Mouse (Mus musculus) induced T-regulatory cell, adult 2 months (primary cell): Measurements from ENCODE around the gene Armc6.
A peak's percentile ranks its signal among the peaks of the same experiment; 100 is the strongest.
"Not testable (repeated sequence)": the region's sequence is repeated elsewhere in the genome, so short reads cannot be mapped to it uniquely, and the experiment has no call there.

Experiments used
- DNase-seq: peaks from one replicate; pipeline ENCODE4 v3.0.0-alpha.2; 2012; ENCODE audit warnings: low read depth

The Armc6 gene

DNA sequence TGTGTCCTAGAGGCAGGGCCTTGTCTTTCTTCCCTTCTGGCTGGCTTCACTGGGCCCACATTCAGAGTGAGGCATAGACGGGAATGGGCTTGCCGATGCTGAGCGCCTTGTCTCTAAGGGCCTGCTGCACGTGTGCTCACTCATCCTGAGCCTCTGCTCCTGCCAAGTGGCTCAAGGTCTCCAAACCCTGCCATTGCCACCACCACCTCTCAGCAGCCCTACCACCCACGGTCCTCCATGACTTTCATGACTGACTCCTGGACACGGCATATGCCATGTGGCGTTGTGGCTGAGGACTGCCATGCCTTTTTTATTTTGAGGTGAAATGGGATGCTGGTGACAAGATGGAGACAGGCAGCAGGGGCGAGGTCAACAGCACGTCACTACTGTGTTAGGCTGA is 3.4 kb downstream of the Armc6 start:
- DNase-seq, result no peak

DNA sequence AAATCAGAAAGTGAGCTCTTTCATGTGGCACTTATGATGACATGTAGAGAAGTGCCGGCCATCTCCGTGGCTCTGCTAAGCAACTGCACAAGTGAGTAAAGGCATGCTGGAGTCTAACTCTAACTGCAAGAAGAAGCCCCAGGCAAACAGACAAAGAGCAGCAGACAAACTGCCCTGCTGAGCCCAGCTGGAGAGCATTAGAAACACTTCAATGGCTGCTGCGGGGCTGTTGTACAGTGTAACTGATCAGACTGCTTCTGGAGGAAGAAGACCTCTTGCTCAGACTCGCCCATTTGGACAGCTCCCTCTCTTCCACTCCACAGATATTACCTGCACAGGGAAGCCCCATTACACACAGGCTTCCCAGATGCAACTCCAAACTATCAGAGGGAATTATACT is 6.3 kb downstream of the Armc6 start:
- DNase-seq, result no peak

DNA sequence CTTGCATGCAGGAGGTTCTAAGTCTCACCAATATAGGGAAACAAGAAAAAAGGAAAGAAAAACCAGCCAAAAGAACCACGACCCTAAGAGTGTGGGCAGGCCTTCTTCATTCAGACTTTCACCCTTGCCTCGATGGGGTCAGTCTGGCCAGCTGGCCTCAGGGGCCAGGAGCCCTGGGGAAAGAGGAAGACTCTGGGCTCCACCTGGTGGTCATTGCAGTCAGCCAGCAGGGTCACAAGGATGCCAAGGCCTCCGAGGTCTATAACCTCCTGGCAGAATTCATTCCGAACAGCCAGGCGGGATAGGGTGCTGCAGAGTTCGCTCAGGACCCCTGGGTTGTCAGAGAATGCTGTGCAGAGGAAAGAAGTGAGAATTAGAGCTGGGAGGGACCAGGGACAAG is 10.9 kb downstream of the Armc6 start:
- peak; percentile 25 for DNase-seq

DNA sequence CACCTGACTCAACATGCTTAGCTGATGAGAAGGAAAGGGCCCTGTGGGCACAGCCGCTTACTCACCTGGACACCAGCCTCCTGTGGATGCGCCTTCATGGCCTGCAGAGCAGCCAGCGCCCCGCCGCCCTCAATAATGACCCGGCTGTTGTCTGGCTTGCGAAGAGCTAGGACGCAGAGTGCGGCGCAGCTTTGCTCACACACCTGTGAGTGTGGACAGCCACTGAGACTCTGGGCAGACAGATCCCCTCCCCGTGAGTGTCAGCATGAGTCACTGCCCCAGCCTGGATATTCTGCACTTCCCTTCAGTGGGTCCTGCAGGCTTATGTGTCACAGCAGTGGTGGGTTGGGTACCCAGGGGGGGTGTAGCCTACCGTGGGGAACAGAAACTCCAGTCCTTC is 12.2 kb downstream of the Armc6 start:
- no peak for DNase-seq

DNA sequence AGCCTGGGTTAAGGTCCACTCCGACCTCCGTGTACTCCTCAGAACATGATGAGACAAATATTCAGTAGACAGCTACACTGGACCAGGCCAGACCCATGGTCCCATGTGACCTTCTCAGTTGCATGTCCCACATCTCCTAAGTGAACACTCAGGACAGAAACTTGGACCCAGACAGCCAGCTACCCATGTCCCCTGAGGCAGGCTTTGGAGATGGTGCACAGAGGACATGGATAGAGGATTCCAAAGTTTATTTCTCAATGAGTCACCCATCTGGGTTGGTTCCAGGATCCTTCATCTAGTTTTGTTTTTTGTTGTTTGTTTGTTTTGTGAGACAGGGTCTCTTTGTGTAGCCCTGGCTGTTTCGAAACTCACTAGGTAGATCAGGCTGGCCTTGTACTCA is 13.4 kb downstream of the Armc6 start:
- DNase-seq, result no peak

DNA sequence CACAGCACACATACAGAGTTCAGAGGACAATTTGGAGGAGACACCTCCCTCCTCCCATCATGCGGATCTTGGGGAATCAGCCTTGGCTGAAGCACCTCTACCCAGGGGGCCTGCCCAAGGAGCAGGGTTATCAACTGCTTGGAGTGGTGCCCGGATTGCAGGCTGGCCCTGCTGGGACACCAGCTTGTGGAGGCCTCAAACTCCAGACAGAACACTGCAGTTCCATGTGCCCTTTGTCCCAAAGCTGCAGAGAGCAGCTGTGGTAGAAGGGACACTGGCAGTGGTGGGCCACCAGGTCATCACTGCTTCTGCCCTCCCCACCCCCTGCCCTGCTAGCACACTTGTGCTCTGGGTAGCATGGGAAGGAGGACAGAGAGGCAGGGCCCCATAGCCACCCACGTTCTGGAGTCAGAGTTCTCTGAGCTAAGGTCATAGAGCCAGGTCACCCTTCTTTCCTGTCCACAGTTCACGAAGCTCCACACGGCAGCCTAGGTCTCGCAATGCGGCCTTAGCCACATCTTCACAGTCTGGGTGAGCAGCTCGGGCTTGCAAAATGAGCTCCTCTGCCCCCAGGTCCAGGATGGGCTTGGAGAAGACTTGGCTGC is 13.9 kb downstream of the Armc6 start:
- DNase-seq, result no peak

DNA sequence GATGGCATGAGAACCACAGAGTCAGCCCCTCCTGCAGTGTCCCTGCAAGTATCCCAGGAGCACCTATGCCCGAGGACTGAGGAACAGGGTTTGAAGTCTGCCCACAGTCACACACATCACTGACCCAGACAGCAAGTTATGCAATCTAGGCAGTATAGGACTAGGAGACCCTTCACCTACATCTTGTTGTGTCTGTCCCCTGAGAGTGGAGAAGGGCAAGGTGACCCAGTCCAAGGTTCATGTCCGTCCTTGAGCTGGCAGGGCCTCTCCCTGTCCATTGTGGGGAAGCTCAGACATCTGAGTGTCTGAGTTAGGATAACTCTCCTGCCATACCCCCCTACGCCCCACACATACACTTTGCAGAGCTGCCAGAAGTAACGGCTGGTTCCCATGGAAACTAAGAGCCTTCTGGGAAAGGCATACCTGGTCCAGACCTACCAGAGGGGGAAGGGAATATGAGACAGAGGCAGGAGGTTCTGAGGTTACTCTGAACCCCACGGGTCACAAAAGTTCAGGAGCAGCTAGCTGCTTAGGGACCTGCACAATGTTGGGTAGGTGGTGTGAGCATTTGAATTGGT is 15.1 kb downstream of the Armc6 start:
- DNase-seq, result no peak

DNA sequence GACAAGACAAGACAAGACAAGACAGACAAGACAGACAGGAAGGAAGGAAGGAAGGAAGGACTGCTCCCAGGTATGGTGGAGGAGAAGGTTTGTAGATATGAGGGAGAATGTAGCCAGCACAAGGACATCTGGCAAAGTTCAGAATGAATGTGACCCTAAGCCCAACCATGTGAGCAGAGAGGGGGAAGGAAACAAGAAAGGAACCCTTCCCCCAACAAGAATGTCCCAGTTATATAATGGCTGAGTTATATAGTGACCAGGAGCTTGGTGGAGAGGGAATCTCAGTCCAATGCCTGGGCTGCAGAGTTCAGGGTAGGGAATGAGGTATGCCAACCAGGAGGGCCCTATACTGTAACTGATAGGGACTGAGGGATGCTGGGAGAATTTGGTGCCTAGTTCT is 16.8 kb downstream of the Armc6 start:
- DNase-seq, result no peak

DNA sequence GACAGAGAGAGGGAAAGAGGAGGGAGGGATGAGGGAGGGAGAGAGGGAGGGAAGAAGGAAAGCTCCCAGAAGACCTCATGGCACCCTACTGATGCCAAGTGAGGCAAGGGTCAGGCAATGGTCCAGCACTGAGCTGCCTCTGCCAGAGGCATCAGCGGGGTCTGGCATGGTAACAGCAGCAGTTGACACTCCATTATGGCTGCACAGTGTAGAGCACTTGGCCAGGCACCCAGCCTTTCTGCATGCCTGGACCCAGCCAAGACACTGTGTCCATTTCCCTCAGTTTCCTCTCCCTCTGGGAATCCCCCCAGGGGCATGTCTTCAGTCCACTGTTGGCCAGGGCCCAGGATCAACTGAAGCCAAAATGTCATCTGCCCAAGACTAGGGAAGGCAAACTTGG is 17.7 kb downstream of the Armc6 start:
- DNase-seq, result no peak

DNA sequence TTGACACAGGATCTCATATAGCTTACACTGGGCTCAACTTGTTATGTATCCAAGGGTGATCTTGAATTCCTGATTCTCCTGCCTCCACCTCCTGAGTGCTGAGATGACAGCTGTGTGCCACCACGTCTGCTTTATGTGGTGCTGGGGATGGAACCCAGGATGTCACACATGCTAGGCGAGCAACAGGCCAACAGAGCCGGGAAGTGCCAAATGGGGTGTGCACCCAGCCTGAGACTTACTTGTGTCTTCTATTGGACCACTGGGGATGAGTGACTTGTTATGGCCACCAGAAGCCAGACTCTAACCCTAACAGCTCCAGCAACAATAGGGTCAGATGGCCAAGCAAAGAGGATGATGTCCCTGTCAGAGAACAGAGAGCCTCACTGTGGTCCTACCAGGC is 18.1 kb downstream of the Armc6 start:
- not testable (repeated sequence) for DNase-seq

DNA sequence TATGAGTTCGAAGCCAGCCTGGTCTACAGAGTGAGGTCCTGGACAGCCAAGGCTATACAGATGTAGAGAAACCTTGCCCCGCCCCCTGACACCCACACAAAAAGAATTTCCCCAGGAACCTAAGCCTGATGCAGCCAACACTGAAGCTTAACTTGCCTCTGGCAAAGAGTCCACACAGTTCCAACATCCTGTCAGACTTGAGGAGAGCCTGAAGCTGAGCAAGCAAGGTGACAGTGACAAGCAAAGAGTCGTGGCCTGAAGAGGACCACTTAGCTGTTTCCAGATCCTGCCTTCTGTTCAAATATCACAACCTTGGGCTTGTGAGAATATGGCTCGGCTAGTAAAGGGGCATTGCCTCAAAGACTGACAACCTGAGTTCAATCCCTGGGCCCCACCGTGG is 19.2 kb downstream of the Armc6 start:
- DNase-seq, result peak; percentile 14

DNA sequence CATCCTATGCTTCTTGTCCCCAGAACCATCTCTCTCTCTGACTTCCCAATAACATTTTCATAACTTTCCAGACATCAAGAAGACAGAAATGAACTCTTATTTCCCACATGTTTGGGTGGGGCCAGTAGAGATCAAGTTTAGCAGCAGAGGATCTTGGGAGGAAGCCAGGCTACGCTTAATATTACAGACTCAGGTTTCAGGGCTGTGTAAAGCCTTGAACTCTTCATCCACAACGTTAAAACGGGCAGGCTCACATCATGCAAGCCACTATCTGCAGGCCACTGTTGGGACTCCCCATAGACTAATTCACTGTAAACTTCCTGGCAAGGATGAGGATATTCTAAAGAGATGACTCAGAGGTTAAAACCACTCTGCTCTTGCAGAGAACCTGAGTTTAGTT is 19.9 kb downstream of the Armc6 start:
- DNase-seq, result peak; percentile 10

DNA sequence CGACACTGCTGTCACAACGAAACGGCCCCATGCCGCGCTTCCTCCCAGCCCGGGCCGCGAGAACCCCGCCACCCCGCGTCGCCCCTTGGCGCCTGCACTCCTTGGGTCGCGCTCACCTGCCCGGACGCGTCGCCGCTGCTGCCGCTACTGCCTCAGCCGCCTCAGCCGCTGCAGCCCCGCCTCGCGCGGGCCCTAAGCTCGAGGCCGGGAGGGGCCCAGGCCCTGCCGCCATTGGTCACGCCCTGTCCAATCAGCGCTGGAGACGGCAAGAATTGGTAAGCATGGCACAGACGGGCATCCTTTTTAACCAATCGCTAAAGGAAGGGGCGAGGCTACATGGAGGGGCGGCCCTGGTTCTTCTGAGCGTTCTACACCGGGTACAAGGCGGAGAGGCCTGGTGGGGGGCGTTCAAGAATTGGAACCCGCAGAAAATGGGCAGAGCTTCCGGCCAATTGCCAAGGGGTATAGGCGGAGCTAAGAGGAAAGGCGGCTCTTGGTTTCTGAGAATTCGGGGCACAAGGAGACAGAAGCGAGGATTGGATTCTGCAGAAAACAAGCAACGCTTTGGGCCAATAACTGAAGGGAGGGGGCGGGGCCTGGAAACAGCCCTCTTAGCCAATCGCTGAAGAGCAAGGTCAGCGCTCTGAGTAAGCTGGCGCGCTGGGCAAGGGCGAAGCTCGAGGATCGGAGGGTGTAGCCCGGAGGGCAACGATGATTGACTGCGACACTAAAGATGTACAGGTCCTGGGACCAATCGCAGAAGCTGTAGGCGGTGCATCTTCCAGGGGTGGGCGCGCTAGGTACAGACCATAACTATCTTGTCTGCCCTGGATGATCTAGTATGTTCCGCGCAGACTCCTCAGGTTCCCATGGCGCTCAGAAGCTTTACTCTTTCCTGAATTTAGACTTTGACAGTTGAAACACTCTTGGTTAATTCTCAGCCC is 21.9 kb downstream of the Armc6 start, which contains the start of gene Slc25a42:
Gene Slc25a42 (minus strand): TSS at position 194 of the 944 bp plus-strand sequence.
- DNase-seq, result peak; percentile 99

DNA sequence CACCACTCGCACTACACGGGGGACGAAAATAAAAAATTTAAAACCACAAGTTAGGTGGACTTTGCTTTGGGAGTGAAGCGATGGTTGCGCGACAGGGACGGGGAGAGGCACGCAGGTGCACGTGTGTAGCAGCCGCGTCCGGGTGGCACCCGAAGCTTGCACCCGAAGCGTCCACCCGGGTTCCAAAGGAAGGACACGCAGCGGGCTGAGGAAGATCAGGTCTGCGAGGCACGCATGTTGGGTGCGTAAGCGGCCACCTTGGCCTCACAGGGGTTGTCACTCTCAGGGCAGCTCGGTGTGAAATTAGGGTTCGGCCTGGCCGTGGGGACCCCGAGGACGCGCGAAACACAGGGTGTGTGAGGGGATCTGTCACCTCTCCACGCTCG is 22.5 kb downstream of the Armc6 start:
- no peak for DNase-seq

DNA sequence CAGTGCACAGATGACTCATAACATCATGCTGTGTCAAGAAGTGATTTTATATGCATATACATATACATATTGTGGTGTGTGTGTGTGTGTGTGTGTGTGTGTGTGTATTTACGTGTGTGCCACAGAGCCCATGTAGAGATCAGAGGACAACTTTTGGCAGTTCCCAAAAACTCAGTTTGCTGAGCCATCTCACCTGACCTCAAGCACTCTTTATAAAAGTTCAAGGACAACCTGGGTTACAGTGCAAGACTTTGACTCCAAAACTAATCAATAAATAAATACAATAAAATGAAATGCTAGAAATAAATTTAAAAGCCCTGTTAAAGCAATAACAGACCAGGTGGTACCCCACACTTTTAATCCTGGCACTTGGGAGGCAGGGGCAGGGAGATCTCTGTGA is 23.0 kb downstream of the Armc6 start:
- peak; percentile 23 for DNase-seq

DNA sequence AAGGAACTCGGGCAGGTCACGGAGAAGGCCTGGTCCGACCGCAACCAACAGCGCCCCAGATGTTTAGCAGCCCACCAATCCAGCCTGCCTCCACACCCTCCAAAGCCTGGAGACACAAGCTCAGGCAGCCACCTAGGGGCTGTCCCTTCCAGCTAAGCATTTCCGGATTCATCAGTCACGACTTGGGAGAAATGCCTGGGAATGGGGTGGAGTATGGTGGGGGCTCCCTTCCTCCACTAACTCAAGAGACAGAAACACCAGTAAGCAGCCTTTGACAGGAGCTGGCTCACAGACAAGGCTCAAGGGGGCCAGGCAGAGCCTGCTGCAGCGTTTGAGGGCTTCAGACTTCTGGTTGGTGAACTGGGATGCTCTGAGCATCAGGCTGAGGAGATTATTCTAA is 23.7 kb downstream of the Armc6 start:
- peak; percentile 19 for DNase-seq

DNA sequence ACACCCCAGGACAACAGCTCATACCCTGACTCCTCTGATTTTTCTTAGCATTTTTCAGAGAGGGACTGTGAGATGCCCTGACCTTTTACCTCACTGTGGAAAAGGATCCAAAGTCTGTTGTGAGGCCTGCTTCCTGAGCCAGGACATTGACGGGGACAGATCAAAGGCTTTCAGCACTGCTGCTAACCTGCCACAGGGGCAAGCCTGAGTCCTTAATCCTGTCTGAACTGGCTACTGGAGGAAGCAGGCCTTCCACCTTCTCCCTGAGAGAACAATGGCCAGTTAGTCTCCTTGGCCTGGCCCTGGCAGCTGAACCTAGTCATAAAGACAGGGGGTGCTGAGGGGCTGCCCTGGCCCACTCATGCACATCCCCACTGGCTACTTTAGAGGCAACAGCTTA is 26.1 kb downstream of the Armc6 start:
- DNase-seq, result no peak

DNA sequence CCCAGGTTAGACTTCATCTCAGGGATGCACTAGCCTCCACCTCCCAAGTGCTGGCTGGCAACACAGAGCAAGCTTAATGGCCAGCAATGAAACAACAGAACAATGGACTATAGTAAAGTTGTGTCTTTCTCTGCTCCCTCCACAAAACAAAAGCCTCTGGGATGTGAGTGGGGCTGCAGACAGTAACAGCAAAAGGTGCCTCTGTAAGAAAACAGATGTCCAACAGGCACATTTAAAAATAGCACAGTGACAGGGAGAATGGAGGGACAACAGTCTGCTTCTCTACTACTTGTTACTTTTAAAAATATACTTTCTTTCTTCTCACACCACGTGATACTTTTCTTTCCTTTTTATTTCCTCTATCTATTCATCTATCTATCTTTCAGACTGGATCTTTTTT is 29.5 kb downstream of the Armc6 start:
- DNase-seq, result no peak

DNA sequence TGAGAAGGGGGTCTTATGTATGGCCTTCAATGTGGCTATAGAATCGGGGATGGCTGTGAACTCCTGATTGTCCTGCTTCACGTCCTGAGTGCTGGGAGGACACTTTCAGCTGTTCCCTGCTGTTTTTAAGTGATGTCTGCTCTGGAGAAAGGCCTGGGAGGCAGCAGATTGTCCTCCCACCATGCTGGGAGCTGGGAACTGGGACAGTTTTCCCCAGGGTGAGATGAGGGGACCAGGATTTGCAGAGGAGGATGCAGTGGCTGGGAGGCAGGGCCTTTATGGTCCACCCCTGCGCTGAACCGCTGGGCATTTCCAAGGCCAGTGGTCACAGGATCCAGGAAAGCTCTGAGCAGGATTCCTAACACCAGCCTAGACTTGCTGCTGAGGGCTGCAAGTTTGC is 31.2 kb downstream of the Armc6 start:
- no peak for DNase-seq

DNA sequence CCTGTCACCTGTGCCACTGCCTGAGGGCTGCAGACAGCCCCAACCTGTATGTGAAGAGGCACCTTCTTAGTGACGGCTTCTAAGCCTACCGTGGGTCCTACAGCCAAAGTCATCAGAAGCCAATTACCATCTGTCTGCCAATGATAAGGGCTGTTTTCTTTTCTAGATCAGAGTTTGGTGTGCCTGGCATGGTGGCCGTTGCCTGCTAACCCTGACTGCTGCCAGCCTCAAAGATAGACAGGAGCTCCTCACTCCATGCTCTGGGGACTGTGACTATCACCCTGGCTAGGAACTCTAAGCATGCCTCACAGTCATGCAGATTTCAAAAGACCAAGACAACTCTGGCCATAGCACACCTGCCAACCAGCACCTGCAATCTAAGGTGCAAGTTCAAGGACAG is 32.8 kb downstream of the Armc6 start:
- no peak for DNase-seq

DNA sequence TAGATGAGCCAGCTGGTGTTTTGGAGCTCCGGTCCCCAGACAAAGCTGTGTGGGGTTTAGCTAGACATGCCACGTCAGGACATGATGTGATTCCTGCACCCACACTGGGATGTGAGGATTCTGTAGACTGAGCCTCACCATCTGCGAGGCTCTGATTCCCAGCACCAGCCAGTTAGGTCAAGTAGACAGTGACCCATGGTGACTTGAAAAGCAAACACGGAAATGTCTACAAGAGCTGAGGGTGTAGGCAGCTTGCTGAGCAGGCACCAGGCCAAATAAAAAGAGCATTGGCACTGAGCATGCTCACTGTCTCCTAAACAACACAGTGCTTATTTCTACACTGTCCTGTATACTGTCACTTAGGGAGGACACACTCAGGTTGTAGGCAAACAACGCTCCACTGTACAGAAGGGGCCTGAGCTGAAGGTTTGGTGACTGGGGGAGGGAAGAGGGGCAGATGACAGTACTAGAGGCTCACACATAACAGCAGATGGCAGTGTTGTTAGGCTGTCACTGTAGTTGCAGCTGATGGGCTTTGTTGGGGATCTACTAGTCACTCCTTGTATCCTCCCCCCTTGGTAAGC is 34.1 kb downstream of the Armc6 start:
- peak; percentile 36 for DNase-seq

DNA sequence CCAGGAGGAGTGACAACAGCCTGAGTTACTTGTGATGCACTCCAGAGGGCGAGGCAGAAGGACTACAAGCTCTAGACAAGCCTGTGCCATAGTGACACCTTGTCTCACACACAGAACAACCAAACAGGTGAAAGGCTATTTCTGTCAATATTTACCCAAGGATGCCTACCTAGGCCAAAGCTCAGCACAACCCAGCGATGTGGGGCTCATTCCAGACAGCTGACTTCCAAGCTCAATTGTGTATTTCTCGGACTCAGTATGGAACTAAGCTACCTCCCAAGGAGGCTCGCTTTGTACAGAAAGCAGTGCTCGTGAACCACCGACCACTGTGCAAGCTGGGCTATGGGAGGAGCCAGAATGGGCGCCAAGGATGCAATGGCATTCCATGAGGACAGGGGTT is 36.7 kb downstream of the Armc6 start:
- DNase-seq, result no peak

DNA sequence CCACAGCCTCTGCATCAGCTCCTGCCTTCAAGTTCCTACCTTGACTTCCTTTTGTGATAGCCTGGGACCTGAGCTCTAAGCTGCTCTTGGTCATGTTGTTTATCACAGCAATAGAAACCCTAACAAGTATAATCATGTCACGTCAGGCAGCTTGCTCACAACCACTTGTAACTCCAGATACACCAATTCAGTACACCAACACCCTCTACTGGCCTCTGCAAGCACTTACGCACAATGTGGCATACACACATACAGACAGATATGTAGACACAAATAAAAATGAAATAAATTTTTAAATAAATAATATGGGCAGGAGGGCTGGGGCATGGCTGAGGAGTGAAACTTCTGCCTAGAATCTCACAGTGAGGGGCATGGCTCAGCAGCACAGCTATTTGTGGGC is 38.5 kb downstream of the Armc6 start:
- DNase-seq, result peak; percentile 19
